In the genomic region with DNA sequence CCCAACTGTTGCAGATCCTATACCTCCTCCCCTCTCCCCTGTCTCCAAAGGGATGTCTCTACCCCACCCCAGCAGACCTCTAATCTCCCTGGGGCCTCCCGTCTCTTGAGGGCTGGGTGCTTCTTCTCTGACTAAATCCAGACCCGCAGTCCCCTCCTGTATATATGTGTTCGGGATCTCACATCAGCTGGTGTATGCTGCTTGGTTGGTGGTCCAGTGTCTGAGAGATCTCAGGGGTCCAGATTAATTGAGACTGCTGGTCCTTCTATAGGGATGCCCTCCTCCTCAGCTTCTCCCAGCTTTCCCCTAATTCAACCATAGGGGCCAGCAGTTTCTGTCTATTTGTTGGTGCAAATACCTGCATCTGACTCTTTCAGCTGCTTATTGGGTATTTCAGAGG, we compare ENCODE assay signal across 35 mouse cellular contexts. TPM values are rescaled to one million over a fixed set of nuclear protein-coding genes. Genes with fewer than 3 reads are reported as not detected.
"Had no signal": no experiment of that assay in that cellular context is flagged by ENCODE, and none has a peak within 500 bp of the region (broad histone marks: within the 10 kb centered on the region; RNA-seq: fewer than 3 reads in every experiment).

No protein-coding gene starts in this region.

- H3K9ac ChIP-seq: limb, embryonic 12.5 days; limb, embryonic 13.5 days; limb, embryonic 15.5 days; liver, embryonic 12.5 days; liver, embryonic 13.5 days; liver, embryonic 14.5 days; liver, embryonic 15.5 days; liver, postnatal 0 days; lung, embryonic 14.5 days; lung, embryonic 15.5 days; midbrain, embryonic 12.5 days; midbrain, embryonic 13.5 days; midbrain, embryonic 15.5 days; neural tube, embryonic 12.5 days had no signal

- H3K36me3 ChIP-seq: limb, embryonic 10.5 days; limb, embryonic 12.5 days; limb, embryonic 13.5 days; limb, embryonic 15.5 days; liver, embryonic 12.5 days; liver, embryonic 13.5 days; liver, embryonic 15.5 days; lung, embryonic 15.5 days; midbrain, embryonic 12.5 days; midbrain, embryonic 13.5 days; midbrain, embryonic 15.5 days; neural tube, embryonic 12.5 days had no signal

- H3K4me2 ChIP-seq: limb, embryonic 12.5 days; limb, embryonic 13.5 days; limb, embryonic 15.5 days; liver, embryonic 11.5 days; liver, embryonic 12.5 days; liver, embryonic 13.5 days; liver, embryonic 15.5 days; lung, embryonic 14.5 days; lung, embryonic 15.5 days; midbrain, embryonic 12.5 days; midbrain, embryonic 13.5 days; midbrain, embryonic 15.5 days; neural tube, embryonic 12.5 days had no signal

- ATAC-seq: liver, embryonic 12.5 days; liver, postnatal 0 days; lung, postnatal 0 days; midbrain, embryonic 13.5 days; midbrain, embryonic 15.5 days; midbrain, embryonic 16.5 days had no signal

- H3K27me3 ChIP-seq: limb, embryonic 12.5 days; limb, embryonic 13.5 days; limb, embryonic 15.5 days; liver, embryonic 12.5 days; liver, embryonic 13.5 days; liver, embryonic 15.5 days; lung, embryonic 15.5 days; megakaryocyte, embryonic 14.5 days; midbrain, embryonic 12.5 days; midbrain, embryonic 13.5 days; midbrain, embryonic 15.5 days; neural tube, embryonic 12.5 days had no signal

- DNase-seq: left cerebral cortex, postnatal 4 days; liver; liver, embryonic 13.5 days; liver, postnatal 0 days; lung, adult 18-20 months; lung, adult 2 months; lung, embryonic 14.5 days; lung, postnatal 10 days; lung, postnatal 14 days; lung, postnatal 36 days; lung, postnatal 4 days; midbrain, embryonic 14.5 days had no signal

- H3K27ac ChIP-seq: limb, embryonic 10.5 days; limb, embryonic 12.5 days; limb, embryonic 13.5 days; limb, embryonic 15.5 days; liver, embryonic 12.5 days; liver, embryonic 13.5 days; liver, embryonic 14.5 days; liver, embryonic 15.5 days; lung, embryonic 15.5 days; macrophage; midbrain, embryonic 12.5 days; midbrain, embryonic 13.5 days; midbrain, embryonic 15.5 days; neural tube, embryonic 12.5 days had no signal

- H3K9me3 ChIP-seq: limb, embryonic 10.5 days; limb, embryonic 12.5 days; limb, embryonic 13.5 days; limb, embryonic 15.5 days; liver, embryonic 12.5 days; liver, embryonic 13.5 days; liver, embryonic 15.5 days; lung, embryonic 15.5 days; megakaryocyte, embryonic 14.5 days; midbrain, embryonic 12.5 days; midbrain, embryonic 13.5 days; midbrain, embryonic 15.5 days; neural tube, embryonic 12.5 days had no signal

- H3K4me1 ChIP-seq: limb, embryonic 10.5 days; limb, embryonic 12.5 days; limb, embryonic 13.5 days; liver, embryonic 12.5 days; liver, embryonic 13.5 days; midbrain, embryonic 12.5 days; midbrain, embryonic 13.5 days; midbrain, embryonic 15.5 days; neural tube, embryonic 12.5 days had no signal

- H3K4me3 ChIP-seq: limb, embryonic 10.5 days; limb, embryonic 12.5 days; limb, embryonic 13.5 days; limb, embryonic 15.5 days; liver, embryonic 12.5 days; liver, embryonic 13.5 days; liver, embryonic 15.5 days; lung, embryonic 15.5 days; megakaryocyte, embryonic 14.5 days; midbrain, embryonic 12.5 days; midbrain, embryonic 13.5 days; midbrain, embryonic 15.5 days; myocyte; neural tube, embryonic 12.5 days had no signal

RNA-seq across cellular contexts. Expression of a gene that starts 18.7 kb away (rescaled TPM):
- total RNA-seq: megakaryocyte progenitor cell, adult 5-6 weeks; megakaryocyte, adult 5-6 weeks; megakaryocyte-erythroid progenitor cell, adult 5-6 weeks had no signal
- polyA plus RNA-seq: liver, adult 2 months; liver, embryonic 12.5 days; liver, embryonic 13.5 days; liver, embryonic 14.5 days; liver, embryonic 15.5 days; liver, embryonic 16.5 days; liver, postnatal 0 days; macrophage had no signal
